Mouse (Mus musculus): ENCODE data around the gene Zswim5. TPM values are rescaled to one million over a fixed set of nuclear protein-coding genes. Genes with fewer than 3 reads are reported as not detected.

The Zswim5 gene
- polyA plus RNA-seq, 1 experiment from 2014 or later: 11.1 TPM

GRCm38 (mm10) chr4:116882679-116883078 is 5.5 kb downstream of the Zswim5 start:
- H3K27ac ChIP-seq (ENCODE audit: low read depth, low read length): no peak overlapping the region
- no peak overlapping the region for H3K4me2 ChIP-seq (ENCODE audit: low read length)
- ATAC-seq (no peak), DNase-seq (ENCODE audit: low spot score) (no peak)
- no peak overlapping the region for H3K4me3 ChIP-seq (ENCODE audit: low read depth, low read length)
- no peaks in the 10 kb centered on the region for H3K9me3 ChIP-seq (replicated peaks; ENCODE audit: control insufficient read depth, low read length)
- H3K27me3 ChIP-seq (replicated peaks; ENCODE audit: control insufficient read depth, insufficient read depth, low read length): no peaks in the 10 kb centered on the region
- no peaks in the 10 kb centered on the region for H3K4me1 ChIP-seq (ENCODE audit: control insufficient read depth, insufficient read depth, low read length)
- no peaks in the 10 kb centered on the region for H3K36me3 ChIP-seq (ENCODE audit: control insufficient read depth, insufficient read depth, low read length)
- no peak overlapping the region for H3K9ac ChIP-seq (ENCODE audit: low read length)

GRCm38 (mm10) chr4:116894200-116895080 is 17.3 kb downstream of the Zswim5 start:
- Histone ChIP-seq H3K4me3 (ENCODE audit: low read depth, low read length) (no peak overlapping the region), H3K36me3 (ENCODE audit: control insufficient read depth, insufficient read depth, low read length) (no peaks in the 10 kb centered on the region), H3K4me1 (ENCODE audit: control insufficient read depth, insufficient read depth, low read length) (peaks cover 13% of the 10 kb centered on the region; the same call in 1 of the 2 replicates), H3K27me3 (replicated peaks; ENCODE audit: control insufficient read depth, insufficient read depth, low read length) (no peaks in the 10 kb centered on the region), H3K4me2 (ENCODE audit: low read length) (no peak overlapping the region), H3K9ac (ENCODE audit: low read length) (peak overlapping the region; percentile 37; the same call in 1 of the 2 replicates), H3K9me3 (replicated peaks; ENCODE audit: control insufficient read depth, low read length) (no peaks in the 10 kb centered on the region), H3K27ac (ENCODE audit: low read depth, low read length) (no peak overlapping the region)
- DNase-seq (ENCODE audit: low spot score) (peak; percentile 25), ATAC-seq (no peak)
- 57% methylated on average over 4 of the region's 4 CpGs for WGBS

GRCm38 (mm10) chr4:116910489-116911181 is 33.5 kb downstream of the Zswim5 start:
- ATAC-seq: peak; percentile 87

GRCm38 (mm10) chr4:116911202-116911601 is 34.0 kb downstream of the Zswim5 start:
- peak overlapping the region; percentile 16; the same call in 1 of the 2 replicates for H3K4me2 ChIP-seq (ENCODE audit: low read length)
- 12% methylated on average over 5 of the region's 5 CpGs for WGBS
- no peaks in the 10 kb centered on the region for H3K9me3 ChIP-seq (replicated peaks; ENCODE audit: control insufficient read depth, low read length)
- H3K4me3 ChIP-seq (ENCODE audit: low read depth, low read length): no peak overlapping the region
- no peaks in the 10 kb centered on the region for H3K27me3 ChIP-seq (replicated peaks; ENCODE audit: control insufficient read depth, insufficient read depth, low read length)
- ATAC-seq: peak; percentile 87
- no peaks in the 10 kb centered on the region for H3K36me3 ChIP-seq (ENCODE audit: control insufficient read depth, insufficient read depth, low read length)
- peak; percentile 64 for DNase-seq (ENCODE audit: low spot score)
- H3K27ac ChIP-seq (ENCODE audit: low read depth, low read length): peak overlapping the region; percentile 69
- H3K4me1 ChIP-seq (ENCODE audit: control insufficient read depth, insufficient read depth, low read length): peaks cover 12% of the 10 kb centered on the region
- H3K9ac ChIP-seq (ENCODE audit: low read length): no peak overlapping the region

More at GRCm38 (mm10) chr4:116910489-116911181, 33.5 kb downstream of the Zswim5 start:
- Histone ChIP-seq H3K27ac (ENCODE audit: low read depth, low read length) (peak overlapping the region; percentile 69; the same call in 1 of the 2 replicates), H3K36me3 (ENCODE audit: control insufficient read depth, insufficient read depth, low read length) (no peaks in the 10 kb centered on the region), H3K9me3 (replicated peaks; ENCODE audit: control insufficient read depth, low read length) (no peaks in the 10 kb centered on the region), H3K9ac (ENCODE audit: low read length) (no peak overlapping the region), H3K27me3 (replicated peaks; ENCODE audit: control insufficient read depth, insufficient read depth, low read length) (no peaks in the 10 kb centered on the region), H3K4me3 (ENCODE audit: low read depth, low read length) (no peak overlapping the region), H3K4me2 (ENCODE audit: low read length) (no peak overlapping the region), H3K4me1 (ENCODE audit: control insufficient read depth, insufficient read depth, low read length) (peaks cover 12% of the 10 kb centered on the region)
- DNase-seq (ENCODE audit: low spot score): peak; percentile 69
- 11% methylated on average over 4 of the region's 4 CpGs for WGBS

GRCm38 (mm10) chr4:116913318-116913717 is 36.1 kb downstream of the Zswim5 start:
- Histone ChIP-seq H3K9ac (ENCODE audit: low read length) (no peak overlapping the region), H3K9me3 (replicated peaks; ENCODE audit: control insufficient read depth, low read length) (no peaks in the 10 kb centered on the region), H3K4me1 (ENCODE audit: control insufficient read depth, insufficient read depth, low read length) (peaks cover 12% of the 10 kb centered on the region), H3K4me3 (ENCODE audit: low read depth, low read length) (no peak overlapping the region), H3K27me3 (replicated peaks; ENCODE audit: control insufficient read depth, insufficient read depth, low read length) (no peaks in the 10 kb centered on the region), H3K4me2 (ENCODE audit: low read length) (no peak overlapping the region), H3K36me3 (ENCODE audit: control insufficient read depth, insufficient read depth, low read length) (no peaks in the 10 kb centered on the region), H3K27ac (ENCODE audit: low read depth, low read length) (no peak overlapping the region)
- ATAC-seq: no peak
- 89% methylated on average over 2 of the region's 2 CpGs for WGBS
- no peak for DNase-seq (ENCODE audit: low spot score)

GRCm38 (mm10) chr4:116928006-116928651 is 51.0 kb downstream of the Zswim5 start:
- H3K9ac ChIP-seq (ENCODE audit: low read length): no peak overlapping the region
- H3K9me3 ChIP-seq (replicated peaks; ENCODE audit: control insufficient read depth, low read length): no peaks in the 10 kb centered on the region
- H3K4me2 ChIP-seq (ENCODE audit: low read length): no peak overlapping the region
- no peak for ATAC-seq
- no peak overlapping the region for H3K4me3 ChIP-seq (ENCODE audit: low read depth, low read length)
- no peaks in the 10 kb centered on the region for H3K4me1 ChIP-seq (ENCODE audit: control insufficient read depth, insufficient read depth, low read length)
- no peaks in the 10 kb centered on the region for H3K27me3 ChIP-seq (replicated peaks; ENCODE audit: control insufficient read depth, insufficient read depth, low read length)
- 30% methylated on average over 4 of the region's 4 CpGs for WGBS
- DNase-seq (ENCODE audit: low spot score): no peak
- no peak overlapping the region for H3K27ac ChIP-seq (ENCODE audit: low read depth, low read length)
- H3K36me3 ChIP-seq (ENCODE audit: control insufficient read depth, insufficient read depth, low read length): no peaks in the 10 kb centered on the region

GRCm38 (mm10) chr4:116939585-116939984 is 62.4 kb downstream of the Zswim5 start:
- H3K27me3 ChIP-seq (replicated peaks; ENCODE audit: control insufficient read depth, insufficient read depth, low read length): no peaks in the 10 kb centered on the region
- H3K9ac ChIP-seq (ENCODE audit: low read length): no peak overlapping the region
- H3K4me1 ChIP-seq (ENCODE audit: control insufficient read depth, insufficient read depth, low read length): peaks cover 20% of the 10 kb centered on the region
- H3K27ac ChIP-seq (ENCODE audit: low read depth, low read length): no peak overlapping the region
- DNase-seq (ENCODE audit: low spot score): no peak
- H3K4me2 ChIP-seq (ENCODE audit: low read length): no peak overlapping the region
- H3K4me3 ChIP-seq (ENCODE audit: low read depth, low read length): no peak overlapping the region
- no peak for ATAC-seq
- H3K36me3 ChIP-seq (ENCODE audit: control insufficient read depth, insufficient read depth, low read length): no peaks in the 10 kb centered on the region
- WGBS: 26% methylated on average over 4 of the region's 4 CpGs
- H3K9me3 ChIP-seq (replicated peaks; ENCODE audit: control insufficient read depth, low read length): no peaks in the 10 kb centered on the region

DNA sequence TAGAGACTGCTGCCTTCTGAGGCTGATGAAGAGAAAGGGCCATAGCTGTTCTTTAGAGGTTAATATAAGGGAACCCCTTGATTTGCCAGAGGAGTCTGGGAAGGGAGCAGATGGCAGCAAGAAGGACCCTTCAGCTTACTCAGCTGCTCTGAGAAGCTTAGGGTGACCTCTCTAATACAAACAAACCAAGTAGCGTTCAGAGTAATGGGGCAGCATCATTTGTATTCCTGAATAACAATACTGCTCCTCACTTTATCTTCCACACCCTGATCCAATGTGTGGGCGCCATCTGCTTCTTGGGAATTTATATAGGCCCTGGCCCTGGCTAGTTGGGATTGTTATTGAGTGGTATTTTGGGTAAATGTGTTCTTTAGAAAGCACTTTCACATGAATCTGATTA is 65.5 kb downstream of the Zswim5 start:
- no peak overlapping the region for H3K4me3 ChIP-seq (ENCODE audit: low read depth, low read length)
- ATAC-seq (peak; percentile 73), DNase-seq (ENCODE audit: low spot score) (peak; percentile 34)
- WGBS: 38% methylated on average over 2 of the region's 2 CpGs
- H3K36me3 ChIP-seq (ENCODE audit: control insufficient read depth, insufficient read depth, low read length): no peaks in the 10 kb centered on the region
- no peaks in the 10 kb centered on the region for H3K9me3 ChIP-seq (replicated peaks; ENCODE audit: control insufficient read depth, low read length)
- H3K9ac ChIP-seq (ENCODE audit: low read length): no peak overlapping the region
- peaks cover 21% of the 10 kb centered on the region for H3K4me1 ChIP-seq (ENCODE audit: control insufficient read depth, insufficient read depth, low read length)
- peak overlapping the region; percentile 44; the same call in 1 of the 2 replicates for H3K27ac ChIP-seq (ENCODE audit: low read depth, low read length)
- no peaks in the 10 kb centered on the region for H3K27me3 ChIP-seq (replicated peaks; ENCODE audit: control insufficient read depth, insufficient read depth, low read length)
- H3K4me2 ChIP-seq (ENCODE audit: low read length): no peak overlapping the region
